Mouse (Mus musculus) frontal cortex, postnatal 10 days (tissue): Measurements from ENCODE around the gene Fbxo4.
A peak's percentile ranks its signal among the peaks of the same experiment; 100 is the strongest.

Experiments
- DNase-seq, 2 experiments: peaks; one replicate each; pipeline ENCODE4 v3.0.0; 2022; ENCODE audit warnings: low spot score in 2 of 2, mixed read lengths in 1 of 2

Gene Fbxo4

DNA sequence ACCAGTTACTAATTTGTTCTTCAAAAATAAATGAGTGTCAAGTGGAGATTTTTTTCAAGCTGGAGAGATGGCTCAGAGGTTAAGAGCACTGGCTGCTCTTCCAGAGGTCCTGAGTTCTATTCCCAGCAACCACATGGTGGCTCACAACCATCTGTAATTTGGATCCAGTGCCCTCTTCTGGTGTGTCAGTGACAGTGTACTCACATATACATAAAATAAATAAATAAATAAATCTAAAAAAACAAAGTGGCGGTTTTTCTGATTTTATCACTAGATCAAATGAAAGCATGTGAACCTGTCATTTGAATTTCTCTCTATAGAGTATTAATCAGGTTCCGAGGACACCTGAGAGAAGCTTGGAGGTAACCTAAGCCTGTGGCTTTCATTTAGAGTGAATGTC, 1.1 kb downstream of the Fbxo4 start:
- no peak for DNase-seq

DNA sequence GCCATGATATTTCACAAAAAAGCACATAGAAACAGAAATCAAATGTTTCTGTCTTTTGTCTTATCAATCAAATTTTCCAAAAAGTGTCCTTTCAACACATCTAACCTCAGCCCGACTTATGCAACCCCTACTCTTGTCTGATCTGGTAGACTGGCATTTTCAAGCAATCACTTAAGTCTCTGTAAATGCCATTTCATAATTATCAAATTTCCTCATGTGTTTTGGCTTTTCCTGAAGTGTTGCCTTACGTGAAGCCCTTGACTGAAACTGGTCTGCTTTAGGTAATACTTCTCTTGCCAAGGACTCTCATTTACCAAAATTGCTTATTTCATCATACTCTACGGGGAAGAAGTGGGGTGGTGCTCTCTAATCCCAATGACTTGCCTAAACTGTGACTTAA, 6.1 kb downstream of the Fbxo4 start:
- DNase-seq: no peak

DNA sequence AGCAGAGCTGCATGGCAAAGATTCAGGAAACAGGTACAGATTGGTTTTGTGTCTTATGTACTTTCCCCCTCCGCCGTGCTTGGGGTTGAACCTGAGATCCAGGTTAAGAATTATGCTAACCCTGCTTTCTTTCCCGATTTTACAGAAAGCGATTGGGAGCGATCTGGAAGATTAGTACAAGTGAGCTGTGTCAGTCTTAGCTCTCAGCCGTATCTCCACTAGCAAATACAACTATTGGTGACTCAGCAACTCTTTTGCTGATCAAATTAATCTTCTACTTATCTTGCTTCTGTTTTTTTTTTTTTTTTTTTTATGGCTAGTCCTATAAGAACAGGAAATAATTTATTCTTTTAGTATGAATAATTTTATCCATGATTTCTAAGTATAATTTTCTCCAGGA, 9.2 kb downstream of the Fbxo4 start:
- DNase-seq: no peak

DNA sequence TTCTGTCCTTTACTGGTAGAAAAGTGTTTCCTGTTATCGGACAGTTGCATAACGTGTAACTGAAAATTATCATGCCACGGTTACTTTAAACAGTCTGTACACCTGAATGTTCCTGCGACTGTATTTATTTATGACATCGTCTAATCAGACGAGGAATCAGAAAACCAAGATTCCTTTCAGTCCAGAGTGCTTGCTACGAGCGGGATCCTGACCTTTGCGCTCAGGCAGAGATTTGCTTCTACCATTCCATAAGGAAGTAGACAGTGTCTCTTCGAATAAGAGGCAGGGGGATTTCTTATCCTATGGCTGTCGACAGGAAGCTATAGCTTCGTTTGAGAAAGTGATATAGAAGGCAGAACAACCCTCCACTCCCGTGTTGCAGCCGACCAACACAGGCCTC, 9.6 kb downstream of the Fbxo4 start:
- no peak for DNase-seq

DNA sequence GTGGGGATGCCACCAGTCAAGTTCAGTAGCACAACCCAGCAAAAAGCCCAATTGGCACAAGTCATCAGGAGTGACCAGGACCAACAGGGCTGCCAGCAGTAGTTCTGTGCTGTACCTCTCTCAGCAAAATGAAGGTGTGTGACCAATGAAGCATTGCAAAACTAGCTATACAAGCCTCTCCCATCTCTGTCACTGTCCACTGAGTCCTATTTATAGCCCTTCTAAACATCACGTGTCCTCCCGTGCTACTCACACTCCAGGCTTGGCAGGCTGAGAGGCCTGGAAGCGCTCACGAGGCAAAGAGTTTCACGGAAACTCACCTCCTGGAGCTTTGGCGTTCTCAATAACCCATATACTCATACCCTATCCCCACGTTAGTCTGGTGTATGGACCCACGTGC, 17.1 kb downstream of the Fbxo4 start:
- DNase-seq: no peak

DNA sequence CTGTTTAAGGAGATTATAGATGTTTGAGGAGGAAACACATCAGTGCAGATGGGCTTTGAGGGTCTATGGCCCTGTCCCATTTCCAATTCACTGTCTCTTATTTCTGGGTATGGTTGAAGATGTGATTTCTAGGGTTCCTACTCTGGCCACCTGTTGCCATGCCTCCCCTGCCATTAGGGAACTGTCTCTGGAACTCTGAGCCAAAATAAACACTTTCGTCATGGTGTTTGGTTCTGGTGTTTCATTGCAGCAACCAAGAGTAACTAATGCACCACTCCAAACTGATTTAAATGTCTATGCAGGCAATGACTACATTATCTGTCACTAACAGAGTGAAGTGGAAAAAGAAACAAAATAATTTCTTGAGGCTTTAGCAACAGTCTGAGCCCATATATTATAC, 19.3 kb downstream of the Fbxo4 start:
- no peak for DNase-seq

DNA sequence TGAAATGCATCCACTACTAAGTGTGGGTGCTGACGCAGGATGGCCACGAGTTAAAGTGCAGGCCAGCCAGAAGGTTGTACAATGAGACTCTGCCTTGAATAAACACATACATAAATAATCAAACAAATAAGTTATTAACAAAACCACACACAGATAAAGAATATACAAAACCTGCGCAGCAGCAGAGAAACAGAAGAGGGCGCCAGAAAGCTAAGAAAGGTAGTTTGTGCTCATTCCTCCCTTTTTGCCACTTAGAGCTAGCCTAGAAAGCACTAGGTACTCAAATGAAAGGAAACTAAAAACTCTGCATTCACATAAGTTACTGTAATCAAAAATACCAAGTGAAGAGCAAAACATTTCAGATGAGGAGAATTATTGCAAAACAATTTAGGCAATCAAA, 21.4 kb downstream of the Fbxo4 start:
- DNase-seq: peak in 1 of 2 experiments; percentile 24

DNA sequence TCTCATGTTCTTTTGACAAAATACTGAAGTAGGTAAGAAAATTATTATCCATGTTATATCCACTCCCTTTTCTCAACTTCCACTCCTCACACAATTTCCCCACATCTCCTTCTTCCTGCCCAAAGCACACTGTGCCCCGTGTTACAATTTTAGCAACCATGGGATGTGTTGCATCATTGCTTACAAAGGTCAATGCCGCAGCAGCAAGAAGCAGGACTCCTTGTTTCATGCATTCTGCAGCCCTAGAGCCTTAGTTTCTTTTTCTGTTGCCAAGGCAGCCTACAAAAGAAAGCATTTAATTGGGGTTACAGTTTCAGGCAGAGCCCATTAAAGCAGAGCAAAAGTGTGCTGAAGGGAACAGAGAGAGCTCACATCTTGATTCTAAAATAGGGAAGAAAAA, 24.4 kb downstream of the Fbxo4 start:
- DNase-seq: no peak

DNA sequence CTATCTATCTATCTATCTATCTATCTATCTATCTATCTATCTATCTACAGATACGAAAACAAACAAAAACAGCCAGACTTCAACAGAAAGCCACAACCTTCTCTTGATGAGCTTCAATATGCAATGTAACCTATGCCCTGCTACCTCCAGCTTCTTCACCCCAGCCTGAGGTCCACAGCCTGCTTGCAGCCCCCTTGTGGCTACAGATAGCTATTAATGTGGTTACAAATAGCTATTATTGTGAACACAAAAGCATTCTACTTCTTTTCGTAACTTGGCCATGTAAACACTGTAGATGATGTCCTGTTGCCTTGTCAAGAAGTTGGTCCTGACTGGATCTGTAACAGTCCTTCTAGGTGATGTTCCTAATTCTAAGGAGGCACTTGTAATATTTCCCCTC, 41.2 kb downstream of the Fbxo4 start:
- DNase-seq: no peak

DNA sequence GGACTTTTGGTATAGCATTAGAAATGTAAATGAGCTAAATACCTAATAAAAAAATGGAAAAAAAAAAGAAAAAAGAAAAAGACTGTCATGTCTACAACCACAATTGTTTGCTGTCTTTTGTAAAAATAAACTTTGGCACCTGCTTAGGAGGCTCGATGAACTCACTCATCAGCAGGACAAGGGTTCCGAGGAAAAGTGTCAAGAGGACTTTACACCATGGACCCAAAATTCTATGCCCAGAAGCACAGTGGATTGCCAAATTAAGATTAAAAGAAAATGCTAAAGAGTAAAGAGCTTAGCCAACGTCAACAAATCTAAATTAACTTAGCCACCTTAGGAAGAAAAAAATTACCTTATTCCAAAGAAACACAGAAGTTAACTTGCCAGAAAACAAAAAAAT, 43.3 kb downstream of the Fbxo4 start:
- no peak for DNase-seq

DNA sequence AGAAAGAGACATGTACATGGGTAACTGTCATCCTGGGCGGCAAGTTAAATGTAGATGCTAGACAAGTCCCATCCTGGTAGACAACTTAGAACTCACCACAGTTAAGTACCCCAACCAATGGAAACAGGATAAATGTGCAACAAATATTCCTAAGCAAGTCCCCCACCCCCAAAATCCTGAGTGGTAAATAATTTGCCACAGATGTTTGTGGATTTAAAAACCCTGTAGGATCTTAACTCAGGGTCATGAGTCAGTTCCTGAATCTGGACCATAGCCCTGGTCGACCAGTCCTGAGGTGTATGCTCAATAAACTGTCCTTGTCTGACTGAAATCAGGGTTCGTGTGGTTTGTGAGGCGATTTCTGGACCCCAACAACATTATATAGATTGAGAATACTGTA, 45.9 kb downstream of the Fbxo4 start:
- DNase-seq: no peak

DNA sequence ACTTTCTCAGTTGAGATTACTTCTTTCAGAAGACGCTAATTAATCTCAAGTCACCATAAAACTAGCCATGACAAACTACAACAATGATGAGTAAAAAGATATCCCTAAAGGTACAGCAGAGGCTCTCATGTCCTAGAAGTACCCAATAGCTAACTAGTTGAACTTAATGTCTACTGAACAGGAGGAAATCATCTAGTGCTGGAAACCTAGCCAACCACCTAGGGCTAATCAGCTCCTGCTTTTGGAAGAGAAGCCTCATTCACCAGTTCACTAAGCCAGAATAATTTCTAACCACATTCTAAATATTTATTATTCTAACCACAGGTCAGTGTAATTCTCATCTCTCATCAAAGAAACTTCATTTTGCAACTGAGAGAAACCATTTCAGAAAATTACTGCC, 47.4 kb downstream of the Fbxo4 start:
- DNase-seq: no peak
